Mouse (Mus musculus): ENCODE data around the gene Slc25a40. TPM values are rescaled to one million over a fixed set of nuclear protein-coding genes. Genes with fewer than 3 reads are reported as not detected.

The Slc25a40 gene
- polyA plus RNA-seq, 1 experiment from 2014 or later: 12.6 TPM

- Histone ChIP-seq H3K4me2 (replicated peaks; ENCODE audit: low read depth, low read length) (no peak overlapping the region), H3K27me3 (ENCODE audit: insufficient read depth, low read length) (no peaks in the 10 kb centered on the region), H3K9ac (replicated peaks; ENCODE audit: low read length) (no peak overlapping the region), H3K4me3 (ENCODE audit: low read length) (no peak overlapping the region), H3K4me1 (ENCODE audit: insufficient read depth, low read length) (no peaks in the 10 kb centered on the region), H3K27ac (ENCODE audit: low read length) (no peak overlapping the region), H3K36me3 (ENCODE audit: insufficient read depth, low read length) (no peaks in the 10 kb centered on the region), H3K9me3 (ENCODE audit: low read length) (no peaks in the 10 kb centered on the region)
- peak; percentile 80; the same call in 1 of the 2 replicates for ATAC-seq (ENCODE audit: low FRiP score, low TSS enrichment)
- 51% methylated on average over 6 of the region's 6 CpGs for WGBS
Observed at GRCm38 (mm10) chr5:8489471-8490110, 66.9 kb downstream of the Slc25a40 start.

GRCm38 (mm10) chr5:8491778-8492177 is 69.1 kb downstream of the Slc25a40 start:
- no peak overlapping the region for H3K27ac ChIP-seq (ENCODE audit: low read length)
- H3K36me3 ChIP-seq (ENCODE audit: insufficient read depth, low read length): no peaks in the 10 kb centered on the region
- no peaks in the 10 kb centered on the region for H3K4me1 ChIP-seq (ENCODE audit: insufficient read depth, low read length)
- H3K9ac ChIP-seq (replicated peaks; ENCODE audit: low read length): no peak overlapping the region
- H3K27me3 ChIP-seq (ENCODE audit: insufficient read depth, low read length): no peaks in the 10 kb centered on the region
- WGBS: 84% methylated on average over 4 of the region's 4 CpGs
- H3K4me3 ChIP-seq (ENCODE audit: low read length): no peak overlapping the region
- H3K4me2 ChIP-seq (replicated peaks; ENCODE audit: low read depth, low read length): no peak overlapping the region
- no peak for ATAC-seq (ENCODE audit: low FRiP score, low TSS enrichment)
- H3K9me3 ChIP-seq (ENCODE audit: low read length): no peaks in the 10 kb centered on the region

Other genes with a start within 250 kb of the Slc25a40 start
- gene Adam22, start 54.7 kb upstream of the Slc25a40 start, polyA plus RNA-seq (2015; fragmentation: Nextera tagmentation; extraction: Ambion mirVana): 9.0 and 10.5 TPM in 2 replicates
- 38.2 and 39.7 TPM in 2 replicates for gene Dbf4, start 134 bp upstream of the Slc25a40 start, polyA plus RNA-seq (2015; fragmentation: Nextera tagmentation; extraction: Ambion mirVana)
- gene Rundc3b, start 200.1 kb downstream of the Slc25a40 start, polyA plus RNA-seq (2015; fragmentation: Nextera tagmentation; extraction: Ambion mirVana): 1.8 and 2.4 TPM in 2 replicates
- 0.27 and 0.37 TPM in 2 replicates for gene Abcb1a, start 237.2 kb downstream of the Slc25a40 start, polyA plus RNA-seq (2015; fragmentation: Nextera tagmentation; extraction: Ambion mirVana)

Data from kidney, embryonic 16.5 days (tissue).